Comparison of ENCODE assay signal across 8 mouse cellular contexts in the genomic region with DNA sequence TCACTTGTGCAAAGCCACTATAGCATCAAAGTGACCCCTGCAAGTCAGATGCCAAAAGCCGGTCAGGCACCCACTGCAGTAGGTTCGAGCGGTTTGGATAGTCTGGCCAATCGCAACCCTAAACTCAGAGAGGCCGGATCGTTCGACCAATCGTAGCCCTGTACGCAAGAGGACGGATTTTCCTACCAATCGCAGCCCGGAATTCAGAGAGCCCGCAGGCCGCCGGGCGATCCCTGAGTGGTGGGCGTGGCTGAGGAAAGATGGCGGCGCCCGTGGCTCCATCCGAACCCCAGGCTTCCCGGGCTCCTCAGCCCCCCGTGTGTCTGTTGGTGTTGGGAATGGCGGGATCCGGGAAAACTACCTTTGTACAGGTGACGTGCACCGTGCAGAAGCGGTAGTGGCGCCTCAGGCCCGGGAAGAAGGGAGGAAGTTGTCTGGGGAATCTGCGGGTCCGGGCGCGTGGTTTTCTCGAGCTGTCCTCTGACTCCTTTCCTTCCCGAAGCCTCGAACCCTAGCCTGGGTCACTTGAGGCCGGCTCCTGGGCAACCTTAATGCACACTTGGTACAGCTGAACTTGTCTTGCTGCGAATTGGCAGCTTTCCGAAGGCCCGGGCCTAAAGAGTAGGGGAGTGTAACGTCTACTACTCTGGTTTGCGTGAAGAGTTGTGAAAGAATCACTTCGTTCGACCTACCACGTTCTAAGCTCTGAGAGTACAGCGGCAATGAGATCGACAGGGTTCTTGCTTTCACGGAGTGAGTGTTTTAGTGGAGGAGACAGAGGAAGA. TPM values are rescaled to one million over a fixed set of nuclear protein-coding genes. Genes with fewer than 3 reads are reported as not detected.
DNase-seq lines count a peak whose midpoint lies in the region; ATAC-seq lines count a peak whose summit lies in the region.

A gene (plus strand): TSS at position 229 of the 785 bp plus-strand sequence.

- H3K4me3 ChIP-seq in lung, embryonic 16.5 days (ENCODE audit: low read length): peak within 1 kb of the TSS; percentile 79

- WGBS in lung, embryonic 16.5 days: under 1% methylated on average over 49 of the region's 49 CpGs

- DNase-seq in MEL-GATA-1-ER (ENCODE audit: extremely low read depth, low read depth): peak; percentile 95
- DNase-seq in cerebellum, adult 8-10 months: peak; percentile 88
- DNase-seq in forelimb bud, embryonic 11.5 days (ENCODE audit: low read depth, low spot score): peak; percentile 94
- peak; percentile 83 for DNase-seq in layer of hippocampus, adult 9-10 months (ENCODE audit: low spot score)
- peak; percentile 68 for DNase-seq in ovary, postnatal 10 days (ENCODE audit: low spot score)
- peak; percentile 80 to 84 for DNase-seq in thymus, postnatal 10 days (ENCODE audit: low spot score in 2 of 2)

- peaks cover 7% of the 10 kb centered on the region for H3K4me1 ChIP-seq in lung, embryonic 16.5 days (replicated peaks; ENCODE audit: control insufficient read depth, insufficient read depth, low read length)

- no peaks in the 10 kb centered on the region for H3K9me3 ChIP-seq in lung, embryonic 16.5 days (ENCODE audit: control insufficient read depth, low read length)

- H3K36me3 ChIP-seq in lung, embryonic 16.5 days (ENCODE audit: control insufficient read depth, insufficient read depth, low read length): peaks cover 13% of the 10 kb centered on the region

- H3K9ac ChIP-seq in lung, embryonic 16.5 days (ENCODE audit: low read length): peak within 1 kb of the TSS; percentile 78

- peak within 1 kb of the TSS; percentile 90 for H3K4me2 ChIP-seq in lung, embryonic 16.5 days (ENCODE audit: low read depth, low read length)

- H3K27me3 ChIP-seq in lung, embryonic 16.5 days (ENCODE audit: control insufficient read depth, insufficient read depth, low read depth, low read length): no peaks in the 10 kb centered on the region

- no peak within 1 kb of the TSS for H3K27ac ChIP-seq in lung, embryonic 16.5 days (ENCODE audit: low read length)

- peak; percentile 100 for ATAC-seq in hematopoietic stem cell, adult 5-6 weeks (replicated peaks in 1 of 2; ENCODE audit: insufficient read depth in 1 of 2, low FRiP score in 2 of 2, low TSS enrichment in 1 of 2, low read depth in 1 of 2, poor library complexity in 2 of 2, severe bottlenecking in 2 of 2)
- peak; percentile 100 for ATAC-seq in lung, embryonic 16.5 days (ENCODE audit: low read depth)

RNA-seq across cellular contexts. Expression of the gene that starts here (rescaled TPM):
- total RNA-seq in hematopoietic stem cell, adult 5-6 weeks (2017): 26.0 and 49.4 TPM in 2 replicates
- polyA plus RNA-seq in lung, embryonic 16.5 days (2015; fragmentation: Nextera tagmentation; extraction: Ambion mirVana): 54.7 and 55.1 TPM in 2 replicates
